ENCODE assay signal across 8 mouse cellular contexts in the genomic region with DNA sequence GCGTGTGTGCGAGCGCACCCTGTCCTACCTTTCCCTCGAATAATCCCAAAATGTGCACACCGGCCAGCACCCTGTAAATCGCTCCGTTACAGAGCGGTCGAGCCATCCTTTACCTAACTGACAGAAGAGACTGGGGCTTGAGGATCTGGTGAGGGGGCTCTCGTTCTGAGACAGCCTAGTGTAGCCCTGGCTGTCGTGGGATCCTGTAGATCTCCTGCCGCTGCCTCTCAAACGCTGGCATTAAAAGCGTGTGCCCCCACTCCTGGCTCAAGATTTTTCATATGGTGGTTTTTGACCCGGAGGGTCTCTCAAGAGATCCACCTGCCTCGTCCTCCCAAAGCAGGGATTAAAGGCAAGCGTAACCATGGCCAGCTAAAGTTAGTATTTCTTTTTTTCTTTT. TPM values are rescaled to one million over a fixed set of nuclear protein-coding genes. Genes with fewer than 3 reads are reported as not detected.
DNase-seq lines count a peak whose midpoint lies in the region; ATAC-seq lines count a peak whose summit lies in the region.
"Not testable (repeated sequence)": the region's sequence is repeated elsewhere in the genome, so short reads cannot be mapped to it uniquely, and the experiment has no call there.

A gene (minus strand): TSS at position 101 of the 400 bp plus-strand sequence.

- peak within 1 kb of the TSS; percentile 52 for H3K4me2 ChIP-seq in embryonic facial prominence, embryonic 12.5 days (replicated peaks)
- peak within 1 kb of the TSS; percentile 63 for H3K4me2 ChIP-seq in kidney, embryonic 15.5 days
- H3K4me2 ChIP-seq in limb, embryonic 11.5 days (ENCODE audit: low read depth, severe bottlenecking) = peak within 1 kb of the TSS; percentile 44

- H3K9me3 ChIP-seq in embryonic facial prominence, embryonic 12.5 days; kidney, embryonic 15.5 days (replicated peaks); limb, embryonic 11.5 days (ENCODE audit: control insufficient read depth, low read length); megakaryocyte, embryonic 14.5 days: not testable (repeated sequence)

- H3K9ac ChIP-seq in embryonic facial prominence, embryonic 12.5 days = peak within 1 kb of the TSS; percentile 100
- H3K9ac ChIP-seq in kidney, embryonic 15.5 days = peak within 1 kb of the TSS; percentile 100
- H3K9ac ChIP-seq in limb, embryonic 11.5 days (ENCODE audit: low read length) = peak within 1 kb of the TSS; percentile 100

- not testable (repeated sequence) for H3K4me1 ChIP-seq in embryonic facial prominence, embryonic 12.5 days; limb, embryonic 11.5 days (ENCODE audit: control insufficient read depth, insufficient read depth, low read length)
- peaks cover 18% of the 10 kb centered on the region for H3K4me1 ChIP-seq in kidney, embryonic 15.5 days
- peaks cover 14% of the 10 kb centered on the region; the same call in 1 of the 2 replicates for H3K4me1 ChIP-seq in megakaryocyte, embryonic 14.5 days

- peak; percentile 5 for DNase-seq in NIH3T3 (ENCODE audit: low read depth)
- not testable (repeated sequence) for DNase-seq in gastrocnemius, postnatal 10 days; heart, postnatal 25 days (ENCODE audit: low spot score); limb, embryonic 11.5 days (ENCODE audit: low spot score)

- peak within 1 kb of the TSS; percentile 99 for H3K27ac ChIP-seq in embryonic facial prominence, embryonic 12.5 days
- H3K27ac ChIP-seq in kidney, embryonic 15.5 days = peak within 1 kb of the TSS; percentile 99
- H3K27ac ChIP-seq in limb, embryonic 11.5 days (replicated peaks; ENCODE audit: low read depth, low read length) = peak within 1 kb of the TSS; percentile 99

- H3K27me3 ChIP-seq in embryonic facial prominence, embryonic 12.5 days; kidney, embryonic 15.5 days; limb, embryonic 11.5 days (ENCODE audit: control insufficient read depth, insufficient read depth, low read length); megakaryocyte, embryonic 14.5 days (replicated peaks): not testable (repeated sequence)

- ATAC-seq in embryonic facial prominence, embryonic 12.5 days (ENCODE audit: insufficient number of reproducible peaks, insufficient read depth, low FRiP score, low TSS enrichment); kidney, embryonic 15.5 days (replicated peaks; ENCODE audit: low FRiP score); limb, embryonic 11.5 days (ENCODE audit: insufficient number of reproducible peaks, low FRiP score, low TSS enrichment, low read depth); neutrophil, adult 5-6 weeks (ENCODE audit: extremely low read depth, insufficient number of reproducible peaks, low FRiP score, poor library complexity, severe bottlenecking): not testable (repeated sequence)

- intact Hi-C loops in heart, postnatal 25 days (cut with DNase I) = not testable (repeated sequence)

- H3K4me3 ChIP-seq in embryonic facial prominence, embryonic 12.5 days = peak within 1 kb of the TSS; percentile 96
- peak within 1 kb of the TSS; percentile 98 for H3K4me3 ChIP-seq in kidney, embryonic 15.5 days (replicated peaks)
- H3K4me3 ChIP-seq in limb, embryonic 11.5 days (ENCODE audit: low read depth, low read length) = peak within 1 kb of the TSS; percentile 99
- peak within 1 kb of the TSS; percentile 96 for H3K4me3 ChIP-seq in megakaryocyte, embryonic 14.5 days (replicated peaks)

- WGBS in embryonic facial prominence, embryonic 12.5 days = 9% methylated on average over 17 of the region's 17 CpGs
- 8% methylated on average over 17 of the region's 17 CpGs for WGBS in kidney, embryonic 15.5 days
- WGBS in limb, embryonic 11.5 days = 10% methylated on average over 16 of the region's 17 CpGs

- not testable (repeated sequence) for H3K36me3 ChIP-seq in embryonic facial prominence, embryonic 12.5 days; limb, embryonic 11.5 days (ENCODE audit: control insufficient read depth, insufficient read depth, low read length)
- peaks cover 11% of the 10 kb centered on the region; the same call in 1 of the 2 replicates for H3K36me3 ChIP-seq in kidney, embryonic 15.5 days
- peaks cover 36% of the 10 kb centered on the region for H3K36me3 ChIP-seq in megakaryocyte, embryonic 14.5 days (replicated peaks; ENCODE audit: low read length)

RNA-seq across cellular contexts. Expression of the gene that starts here (rescaled TPM):
- 1,844 and 1,972 TPM in 2 replicates for polyA plus RNA-seq in embryonic facial prominence, embryonic 12.5 days (2016; fragmentation: Nextera tagmentation; extraction: Ambion mirVana)
- total RNA-seq in gastrocnemius, postnatal 10 days (2021) = 100 to 1,000 TPM; 504 to 564 TPM
- 100 to 1,000 TPM; 407 to 495 TPM for total RNA-seq in heart, postnatal 25 days (2021)
- 1,666 and 1,742 TPM in 2 replicates for polyA plus RNA-seq in kidney, embryonic 15.5 days (2015; fragmentation: Nextera tagmentation; extraction: Ambion mirVana)
- 2,216 and 2,331 TPM in 2 replicates for polyA plus RNA-seq in limb, embryonic 11.5 days (2014; fragmentation: Nextera tagmentation; extraction: Ambion mirVana)
- polyA plus RNA-seq in megakaryocyte, embryonic 14.5 days (2012; ENCODE audit: insufficient read depth, low replicate concordance) = 91.3 and 488 TPM in 2 replicates
- total RNA-seq in neutrophil, adult 5-6 weeks (2017) = 1,458 and 1,547 TPM in 2 replicates
